Mouse (Mus musculus) liver, adult 2 months (tissue): ENCODE measurements around the gene D430041D05Rik.

Experiments
- CTCF ChIP-seq: fragments of 200-500 bp; IDR thresholded peaks from 2 replicates; pipeline ENCODE4 v1.5.1; 2011; ENCODE audit warnings: low read depth, low read length, control low read depth
- POLR2A ChIP-seq: fragments of 200-500 bp; IDR thresholded peaks from 2 replicates; pipeline ENCODE4 v1.6.1; 2011; ENCODE audit warnings: low read length, control low read depth; ENCODE audit not compliant: insufficient read depth; ENCODE audit errors: extremely low read depth

GRCm38 (mm10) chr2:104413011-104413410 lies 2.2 kb upstream of the D430041D05Rik start:
- no peak for TF ChIP-seq CTCF
- no peak for TF ChIP-seq POLR2A
